Mouse (Mus musculus) heart, embryonic 14.5 days (tissue): ENCODE results near the gene Ihh. TPM values are rescaled to one million over a fixed set of nuclear protein-coding genes. Genes with fewer than 3 reads are reported as not detected.

Experiments
- ATAC-seq: fragments of 200-750 bp; cut with Nextera tagmentation; 2 replicates; pipeline ENCODE4 v1.8.0; 2017; ENCODE audit warnings: low read depth, moderate TSS enrichment; ENCODE audit not compliant: insufficient number of reproducible peaks, insufficient read depth, low FRiP score
- H3K27ac ChIP-seq, 2 experiments: fragments of 200-500 bp in 1 of 2; fragments of 300-500 bp in 1 of 2; sonication (generic) in 1 of 2; replicated peaks in 1 of 2; 2 replicates each; pipeline ENCODE4 v1.5.1; 2012 to 2014; ENCODE audit warnings: low read depth in 2 of 2, low read length in 2 of 2, control low read depth in 1 of 2, mild to moderate bottlenecking in 1 of 2, mixed read lengths in 1 of 2; ENCODE audit not compliant: control insufficient read depth in 1 of 2, insufficient read depth in 1 of 2
- H3K27me3 ChIP-seq: fragments of 300-500 bp; sonication (generic); 2 replicates; pipeline ENCODE4 v1.6.1; 2014; ENCODE audit warnings: mild to moderate bottlenecking, low read length, control low read depth; ENCODE audit not compliant: control insufficient read depth, insufficient read depth
- H3K36me3 ChIP-seq: fragments of 300-500 bp; sonication (generic); 2 replicates; pipeline ENCODE4 v1.6.1; 2014; ENCODE audit warnings: mild to moderate bottlenecking, control low read depth, low read length, mixed read lengths; ENCODE audit not compliant: control insufficient read depth, insufficient read depth
- H3K4me1 ChIP-seq, 2 experiments: fragments of 200-500 bp in 1 of 2; fragments of 300-500 bp in 1 of 2; sonication (generic) in 1 of 2; 2 replicates each; pipeline ENCODE4 v1.6.1; 2012 to 2014; ENCODE audit warnings: low read length in 2 of 2, control low read depth in 1 of 2, mixed read lengths in 1 of 2; ENCODE audit not compliant: control insufficient read depth in 2 of 2, insufficient read depth in 2 of 2
- H3K4me2 ChIP-seq: fragments of 300-500 bp; sonication (generic); 2 replicates; pipeline ENCODE4 v1.6.1; 2014; ENCODE audit warnings: mild to moderate bottlenecking, low read length
- H3K4me3 ChIP-seq, 2 experiments: fragments of 200-500 bp in 1 of 2; fragments of 300-500 bp in 1 of 2; sonication (generic) in 1 of 2; 2 replicates each; pipeline ENCODE4 v1.5.1; 2012 to 2014; ENCODE audit warnings: low read length in 2 of 2, mild to moderate bottlenecking in 2 of 2, control low read depth in 1 of 2, low read depth in 1 of 2, moderate library complexity in 1 of 2; ENCODE audit not compliant: control insufficient read depth in 1 of 2, insufficient read depth in 1 of 2
- H3K9ac ChIP-seq: fragments of 300-500 bp; sonication (generic); 2 replicates; pipeline ENCODE4 v1.6.1; 2014; ENCODE audit warnings: mild to moderate bottlenecking, low read length
- H3K9me3 ChIP-seq: fragments of 300-500 bp; sonication (generic); 2 replicates; pipeline ENCODE4 v1.6.1; 2016; ENCODE audit warnings: low read length, control low read depth; ENCODE audit not compliant: control insufficient read depth
- WGBS: fragments of 180-500 bp; shearing (Covaris S2); extraction: QIAGEN DNeasy Blood & Tissue Kit; methylation state at CpG from one replicate; pipeline ENCODE4 v1.1.7; 2014; 5-methylcytosine and 5-hydroxymethylcytosine counted together
- microRNA counts: library from miRNA; unstranded; fragments of <30 nt; microRNA quantifications from one replicate; lab custom pipeline; 2016
- microRNA-seq: library from miRNA; unstranded; fragments of <30 nt; microRNA quantifications from one replicate; pipeline ENCODE4, GENCODE M21; 2016
- polyA plus RNA-seq: library from polyadenylated mRNA; unstranded; fragments of >200 nt; fragmentation: Nextera tagmentation; extraction: Ambion mirVana; gene quantifications from 2 replicates; pipeline ENCODE4 v1.2.1, GENCODE M21; 2014

Gene Ihh
- polyA plus RNA-seq, 1 experiment from 2014 or later: 0.14 TPM

DNA sequence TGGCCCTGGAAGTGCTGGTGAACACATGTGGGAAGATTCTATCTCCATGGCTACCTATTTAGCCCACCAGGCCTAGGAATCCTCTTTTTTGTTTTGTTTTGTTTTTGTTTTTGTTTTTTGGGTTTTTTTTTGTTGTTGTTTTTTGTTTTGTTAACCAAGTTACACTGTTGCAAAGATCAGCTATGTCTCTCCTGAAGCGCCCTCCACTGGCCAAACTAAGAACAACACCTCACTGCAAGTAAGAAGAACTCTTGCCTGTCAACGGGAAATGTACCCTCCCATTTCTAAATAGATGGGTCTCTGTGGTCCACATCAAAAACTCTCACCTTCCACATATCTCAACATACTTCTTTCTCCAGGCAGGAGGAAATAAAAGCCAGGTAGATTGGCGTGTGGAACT lies 49.8 kb downstream of the Ihh start:
- H3K4me1 ChIP-seq: peaks cover 2 to 12% of the 10 kb centered on the region in 2 experiments; a peak in 2 of 4 replicates
- no peak overlapping the region for H3K27ac ChIP-seq
- peaks cover 93% of the 10 kb centered on the region for H3K27me3 ChIP-seq
- H3K9me3 ChIP-seq: no peaks in the 10 kb centered on the region
- H3K4me3 ChIP-seq: no peak overlapping the region
- H3K4me2 ChIP-seq: no peak overlapping the region
- H3K9ac ChIP-seq: no peak overlapping the region
- WGBS: 3% methylated on average over 3 of the region's 3 CpGs
- no peak for ATAC-seq
- no peaks in the 10 kb centered on the region for H3K36me3 ChIP-seq

DNA sequence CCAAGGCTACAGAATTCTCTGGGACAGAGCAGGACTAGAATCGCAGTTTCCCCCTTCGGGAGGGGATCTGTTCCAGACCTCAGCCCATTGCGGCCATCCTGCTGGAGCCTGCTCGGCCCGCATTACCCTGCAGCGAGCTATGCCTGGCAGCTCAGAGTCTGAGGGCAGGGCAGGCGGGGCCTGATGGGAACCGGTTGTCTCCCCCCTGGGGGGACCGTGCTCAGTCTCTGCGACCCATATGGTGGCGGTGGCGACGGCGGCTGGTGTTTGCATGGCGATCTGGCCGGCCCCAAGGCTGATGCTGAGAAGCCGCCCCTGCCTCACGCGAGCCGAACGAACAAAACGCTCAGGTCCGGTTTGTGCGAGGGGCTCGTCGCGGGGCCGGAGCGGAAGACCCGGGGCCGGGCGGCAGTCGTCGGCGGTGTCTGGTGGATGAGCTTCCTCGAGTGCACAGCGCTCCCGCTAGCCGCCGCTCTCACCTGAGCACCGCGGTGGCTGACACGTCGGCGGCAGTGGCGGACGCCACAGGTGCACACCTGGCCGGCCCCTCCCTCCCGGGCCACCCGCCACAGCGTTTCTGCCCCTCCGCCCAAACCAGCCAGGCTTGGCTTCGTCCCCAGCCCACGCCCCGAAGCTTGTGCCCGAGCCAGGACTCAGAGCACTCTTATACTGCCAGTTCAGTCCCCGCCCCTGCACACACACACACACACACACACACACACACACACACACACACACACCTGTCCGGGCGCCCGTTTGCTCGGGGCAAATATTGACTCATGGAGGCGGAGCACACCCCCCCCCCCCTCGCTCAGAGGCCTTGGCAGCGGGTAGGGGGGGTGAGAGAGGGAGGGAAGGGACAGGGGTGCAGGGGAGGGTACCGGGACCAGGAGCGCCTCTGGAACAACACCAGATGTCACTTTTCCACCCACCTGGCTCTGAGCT lies 50.9 kb downstream of the Ihh start:
- H3K4me3 ChIP-seq: peak overlapping the region; percentile 14 to 34
- peaks cover 2 to 12% of the 10 kb centered on the region in 2 experiments; a peak in 2 of 4 replicates for H3K4me1 ChIP-seq
- H3K9ac ChIP-seq: no peak overlapping the region
- H3K9me3 ChIP-seq: no peaks in the 10 kb centered on the region
- no peaks in the 10 kb centered on the region for H3K36me3 ChIP-seq
- no peak overlapping the region for H3K27ac ChIP-seq
- no peak for ATAC-seq
- peak overlapping the region; percentile 63 for H3K4me2 ChIP-seq
- WGBS: under 1% methylated on average over 55 of the region's 66 CpGs
- peaks cover 98% of the 10 kb centered on the region for H3K27me3 ChIP-seq

DNA sequence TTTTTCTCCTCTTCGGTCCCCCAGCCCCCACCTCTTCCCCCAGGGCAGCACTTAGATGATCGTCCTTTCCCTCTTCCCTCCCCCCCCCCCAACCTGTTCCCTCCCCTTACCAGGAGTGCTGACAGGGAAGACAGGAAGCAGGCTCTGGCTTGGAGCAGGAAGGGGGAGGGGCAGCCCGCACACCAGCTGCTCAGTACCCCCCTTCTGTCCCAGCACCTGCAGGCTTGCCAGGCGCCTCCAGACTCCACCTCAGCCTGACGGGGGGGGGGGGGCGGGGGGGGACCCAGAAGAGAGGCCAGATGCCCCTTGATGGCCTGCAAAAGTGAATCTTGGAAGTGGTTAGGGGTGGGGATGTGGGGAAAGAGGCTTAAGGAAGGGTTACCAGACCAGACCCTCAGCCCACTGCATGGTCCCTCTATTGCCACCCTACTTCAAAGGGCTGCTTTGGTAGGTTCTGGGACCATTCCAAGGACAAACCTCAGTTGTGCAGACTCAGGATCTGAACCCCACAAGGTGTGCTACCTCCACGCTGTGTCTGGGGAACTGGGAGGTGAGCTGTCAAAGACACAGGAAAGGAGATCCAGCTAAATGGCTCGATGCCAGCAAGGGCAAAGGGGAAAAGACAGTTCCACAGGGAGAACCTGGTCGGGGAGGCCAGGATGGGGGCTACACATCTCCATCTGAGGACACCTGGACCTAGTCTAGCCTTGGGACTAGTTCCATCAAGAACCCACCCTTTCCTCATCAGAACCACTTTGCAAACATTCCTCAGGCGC lies 52.6 kb downstream of the Ihh start:
- Histone ChIP-seq H3K4me2 (no peak overlapping the region), H3K9me3 (no peaks in the 10 kb centered on the region), H3K4me1 (peaks cover 2 to 12% of the 10 kb centered on the region in 2 experiments; a peak in 2 of 4 replicates), H3K36me3 (no peaks in the 10 kb centered on the region), H3K27me3 (peaks cover 99% of the 10 kb centered on the region), H3K4me3 (no peak overlapping the region), H3K9ac (no peak overlapping the region), H3K27ac (no peak overlapping the region)
- WGBS: 5% methylated on average over 7 of the region's 10 CpGs
- no peak for ATAC-seq

DNA sequence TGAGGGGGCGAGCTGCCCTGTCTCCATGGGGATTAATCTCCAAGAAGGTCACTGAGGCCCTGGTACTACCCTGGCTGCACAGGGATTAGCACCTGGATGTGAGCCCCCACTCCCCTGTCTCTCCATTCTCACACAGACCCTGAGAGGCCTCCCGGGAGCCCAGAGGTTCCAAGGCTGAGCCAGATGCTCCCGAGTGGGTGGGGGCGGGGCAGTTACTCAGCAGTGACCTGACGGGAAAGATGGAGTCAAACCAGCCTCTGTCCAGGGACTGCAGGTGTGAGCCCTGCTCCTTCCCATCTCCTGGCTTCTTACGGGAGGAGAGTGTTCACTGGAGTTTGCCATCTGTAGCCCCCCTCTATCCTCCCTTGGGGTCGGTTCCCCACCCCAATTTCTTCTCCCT lies 53.5 kb downstream of the Ihh start:
- 2% methylated on average over 7 of the region's 7 CpGs for WGBS

More for the DNA sequence above, 53.5 kb downstream of the Ihh start:
- peaks cover 99% of the 10 kb centered on the region for H3K27me3 ChIP-seq
- no peak for ATAC-seq
- H3K27ac ChIP-seq: no peak overlapping the region
- no peak overlapping the region for H3K4me2 ChIP-seq
- H3K4me3 ChIP-seq: no peak overlapping the region
- peaks cover 5 to 12% of the 10 kb centered on the region in 2 experiments; a peak in 2 of 4 replicates for H3K4me1 ChIP-seq
- no peaks in the 10 kb centered on the region for H3K9me3 ChIP-seq
- H3K36me3 ChIP-seq: no peaks in the 10 kb centered on the region
- no peak overlapping the region for H3K9ac ChIP-seq

MicroRNAs encoded within 50 kb of the gene (microRNA counts, 519-probe panel; counts per million panel counts)
- microRNA mmu-miR-375 (lab: Ali Mortazavi, UCI): 322 counts per million, percentile 70 among the panel's probes with 10 or more counts

Small RNAs within 50 kb of the gene (microRNA-seq; reads per million reads assigned to microRNA genes)
- 13.7 reads per million, percentile 26 among the genes with 10 or more reads in this experiment for gene Mir375

Other genes with a start within 250 kb of the Ihh start
- gene Cyp27a1, start 238.1 kb downstream of the Ihh start, polyA plus RNA-seq: 16.3 and 19.1 TPM in 2 replicates
- gene Prkag3, start 202.5 kb downstream of the Ihh start, polyA plus RNA-seq: 4.9 and 6.1 TPM in 2 replicates
- gene Wnt6, start 179.8 kb downstream of the Ihh start, polyA plus RNA-seq: 0.36 TPM in 1 of 2 replicates, not detected in the other
- gene Wnt10a, start 160.2 kb downstream of the Ihh start, polyA plus RNA-seq: not detected in 2 replicates
- gene Cdk5r2, start 96.7 kb downstream of the Ihh start, polyA plus RNA-seq: 0.11 TPM in 1 of 2 replicates, not detected in the other
- 1.3 and 1.9 TPM in 2 replicates for gene Fev, start 66.3 kb downstream of the Ihh start, polyA plus RNA-seq
- gene Cryba2, start 58.5 kb downstream of the Ihh start, polyA plus RNA-seq: not detected in 2 replicates
- gene Cfap65, start 16.1 kb downstream of the Ihh start, polyA plus RNA-seq: not detected in 2 replicates
- gene Nhej1, start 173.5 kb upstream of the Ihh start, polyA plus RNA-seq: 7.6 and 7.8 TPM in 2 replicates
- 0.72 and 1.4 TPM in 2 replicates for gene Slc23a3, start 182.2 kb upstream of the Ihh start, polyA plus RNA-seq
- gene Cnppd1, start 191.0 kb upstream of the Ihh start, polyA plus RNA-seq: 34.3 and 34.7 TPM in 2 replicates
- 38.9 and 42.2 TPM in 2 replicates for gene Retreg2, start 191.1 kb upstream of the Ihh start, polyA plus RNA-seq
- 29.6 and 31.4 TPM in 2 replicates for gene Zfand2b, start 217.0 kb upstream of the Ihh start, polyA plus RNA-seq
- 9.6 and 11.1 TPM in 2 replicates for gene Abcb6, start 228.7 kb upstream of the Ihh start, polyA plus RNA-seq
- gene Ankzf1, start 240.5 kb upstream of the Ihh start, polyA plus RNA-seq: 19.8 and 21.0 TPM in 2 replicates
- gene Atg9a, start 240.5 kb upstream of the Ihh start, polyA plus RNA-seq: 24.7 and 29.2 TPM in 2 replicates